Mouse (Mus musculus) spleen, postnatal 36 days (tissue): ENCODE measurements around the gene Mrgpre.

Experiments
- DNase-seq, 2 experiments: peaks; one replicate each; pipeline ENCODE4 v3.0.0; 2022; ENCODE audit warnings: low spot score in 2 of 2, mixed read lengths in 1 of 2

Mrgpre gene

DNA sequence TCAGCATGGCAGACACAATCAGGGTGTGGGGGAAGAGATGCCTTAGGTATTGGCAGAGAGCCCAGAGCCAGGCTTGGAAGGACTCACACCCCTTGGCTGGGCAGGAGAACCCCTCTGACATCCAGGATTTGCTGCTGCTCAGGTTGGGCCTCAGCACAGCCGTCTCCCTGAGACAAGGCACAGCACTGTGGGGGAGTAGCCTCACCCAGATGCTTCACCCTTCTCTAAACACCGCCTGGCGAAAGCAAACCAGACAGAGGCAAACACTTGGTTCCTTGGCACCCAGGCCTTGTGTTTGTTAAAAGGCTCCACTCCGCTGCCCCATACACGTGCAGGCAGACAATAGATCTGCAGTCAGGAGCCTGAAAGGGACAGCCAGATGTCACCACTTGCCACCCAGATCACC lies 45.7 kb downstream of the Mrgpre start:
- no peak for DNase-seq

DNA sequence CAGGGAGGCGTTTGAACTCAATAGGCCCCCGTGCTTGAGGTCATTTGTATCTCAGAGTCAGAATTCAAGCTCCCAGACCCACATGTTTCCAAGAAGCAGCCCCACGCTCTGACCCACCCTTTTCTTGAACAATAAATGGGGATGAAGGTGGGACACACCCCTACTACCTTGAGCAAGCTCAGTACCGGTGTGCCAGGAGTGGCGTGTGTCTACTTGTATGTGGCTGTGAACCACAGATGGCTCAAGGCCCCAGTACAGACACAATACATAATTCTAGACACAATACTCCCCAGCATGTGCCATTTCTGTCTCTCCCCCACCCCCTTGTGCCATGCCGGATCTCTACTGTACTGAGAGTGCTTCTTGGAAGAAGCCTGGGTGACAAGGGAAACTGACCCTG lies 46.1 kb downstream of the Mrgpre start:
- no peak for DNase-seq

DNA sequence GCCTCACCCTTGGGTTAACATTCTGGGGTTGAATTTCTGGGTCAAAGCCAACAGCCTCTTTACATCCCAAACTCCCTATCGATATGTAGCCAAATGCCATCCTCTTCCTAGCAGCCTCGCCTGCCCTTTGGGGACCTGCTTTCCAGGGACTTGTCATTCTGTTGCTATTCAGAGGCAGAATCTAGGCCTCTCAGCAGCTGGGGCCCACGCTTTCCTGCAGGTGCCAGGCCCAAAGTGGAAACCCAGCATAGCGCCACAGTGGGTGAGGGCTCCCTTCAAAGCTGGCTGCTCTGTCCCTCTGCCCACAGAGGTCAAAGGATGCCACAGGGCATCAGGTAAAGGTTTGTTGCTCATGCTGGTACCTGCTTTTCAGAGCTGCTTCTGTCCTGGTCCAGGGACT lies 50.6 kb downstream of the Mrgpre start:
- DNase-seq, result no peak

DNA sequence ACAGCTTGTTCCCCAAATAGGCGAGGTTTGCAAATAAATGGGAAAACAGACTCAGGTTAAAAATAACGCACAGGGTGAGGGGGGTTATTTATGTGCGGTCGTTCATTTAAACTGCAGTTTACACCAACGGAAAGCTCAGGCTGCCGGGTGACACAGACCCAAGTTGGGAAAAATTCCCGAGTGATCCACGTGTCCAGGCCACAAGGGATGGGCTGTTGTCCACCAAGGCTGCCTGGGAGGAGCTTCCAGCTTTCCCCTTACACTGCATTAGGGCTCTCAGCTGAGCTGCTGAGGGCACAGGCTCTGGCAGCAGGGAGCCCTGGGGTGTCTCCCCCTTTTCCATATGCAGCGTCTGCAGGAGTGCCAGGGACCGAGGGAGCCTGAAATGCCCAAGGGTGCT lies 54.4 kb downstream of the Mrgpre start:
- DNase-seq, result no peak
